10 mouse cellular contexts compared by ENCODE assay signal in the genomic region with DNA sequence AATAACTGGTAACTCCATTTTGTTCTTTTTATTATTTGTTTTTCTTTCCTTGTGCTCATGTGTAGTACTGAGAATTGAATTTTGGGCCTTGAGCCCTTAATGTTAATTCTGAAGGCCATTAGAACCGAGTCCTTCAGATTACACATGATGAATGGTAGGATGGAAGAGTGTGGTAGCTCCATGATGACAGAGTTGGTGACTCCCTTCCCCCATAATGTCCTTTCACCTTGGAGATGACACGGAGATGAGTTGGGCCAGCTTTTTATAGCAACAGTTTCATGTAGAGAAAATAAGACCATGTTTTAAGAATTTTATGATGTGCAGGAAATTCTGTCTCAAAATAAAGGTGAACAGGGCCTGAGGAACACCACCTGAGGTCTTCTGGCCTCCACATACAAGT.
"Had no signal": no experiment of that assay in that cellular context is flagged by ENCODE, and none has a peak within 500 bp of the region (broad histone marks: within the 10 kb centered on the region; RNA-seq: fewer than 3 reads in every experiment).

No protein-coding gene starts in this region.

- DNase-seq: lung, adult 18-20 months; lung, embryonic 14.5 days; lung, postnatal 10 days; lung, postnatal 4 days; midbrain, embryonic 14.5 days; retina, postnatal 1 day; right cerebral cortex, adult 18-20 months; thymus, adult 18-20 months; thymus, postnatal 14 days; thymus, postnatal 36 days had no signal
